Mouse (Mus musculus) heart, adult 2 months (tissue): Measurements from ENCODE around the gene Ralb.

Experiments used
- CTCF ChIP-seq: fragments of 200-600 bp; IDR thresholded peaks from 2 replicates; pipeline ENCODE4 v1.8.1; 2022; ENCODE audit warnings: antibody characterized with exemption, mild to moderate bottlenecking, moderate library complexity
- EP300 ChIP-seq: fragments of 200-500 bp; IDR thresholded peaks from 2 replicates; pipeline ENCODE4 v1.6.1; 2011; ENCODE audit warnings: low read depth, low read length, control low read depth; ENCODE audit not compliant: insufficient read depth

- TF ChIP-seq CTCF (no peak), EP300 (no peak)
These were observed 19.2 kb upstream of the Ralb start for GRCm38 (mm10) chr1:119523826-119524225.
